Mouse (Mus musculus) neural tube, embryonic 10.5 days (tissue): Measurements from ENCODE around the gene BC004004.
"Not testable (repeated sequence)": the region's sequence is repeated elsewhere in the genome, so short reads cannot be mapped to it uniquely, and the experiment has no call there.

Experiments used
- DNase-seq: peaks from one replicate; pipeline ENCODE4 v3.0.0-alpha.2; 2017; ENCODE audit warnings: low spot score; ENCODE audit errors: extremely low spot score

The BC004004 gene

DNA sequence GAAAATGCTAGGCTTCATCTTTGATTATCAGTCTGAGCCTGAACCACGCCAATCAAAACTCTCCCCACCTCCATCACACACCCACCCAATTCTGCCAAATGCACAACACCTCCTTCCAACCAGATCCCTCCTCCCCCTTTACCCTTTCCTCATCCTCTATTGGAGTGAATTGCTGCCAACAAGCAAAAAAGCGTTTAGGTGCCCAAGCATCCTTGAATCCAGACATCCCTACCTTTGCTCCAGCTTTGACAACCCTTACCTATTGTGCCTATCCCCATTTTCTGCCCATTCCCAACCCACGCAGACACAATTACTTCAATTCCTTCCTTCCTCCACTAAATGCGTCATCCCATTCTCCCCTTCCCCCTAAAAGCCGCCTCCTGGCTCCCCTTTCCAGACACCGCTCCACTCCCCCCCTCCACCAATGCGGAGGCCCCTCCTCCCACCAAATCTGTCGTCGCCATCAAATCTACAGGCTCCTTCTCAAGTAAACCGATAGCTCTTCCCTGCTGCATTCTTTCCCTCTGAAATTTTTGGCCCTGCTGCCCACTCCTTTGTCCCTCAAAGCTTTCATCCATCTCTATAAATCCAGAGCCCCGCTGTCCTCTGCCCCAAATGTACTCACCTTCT, 78.0 kb downstream of the BC004004 start:
- peak; percentile 42 for DNase-seq

DNA sequence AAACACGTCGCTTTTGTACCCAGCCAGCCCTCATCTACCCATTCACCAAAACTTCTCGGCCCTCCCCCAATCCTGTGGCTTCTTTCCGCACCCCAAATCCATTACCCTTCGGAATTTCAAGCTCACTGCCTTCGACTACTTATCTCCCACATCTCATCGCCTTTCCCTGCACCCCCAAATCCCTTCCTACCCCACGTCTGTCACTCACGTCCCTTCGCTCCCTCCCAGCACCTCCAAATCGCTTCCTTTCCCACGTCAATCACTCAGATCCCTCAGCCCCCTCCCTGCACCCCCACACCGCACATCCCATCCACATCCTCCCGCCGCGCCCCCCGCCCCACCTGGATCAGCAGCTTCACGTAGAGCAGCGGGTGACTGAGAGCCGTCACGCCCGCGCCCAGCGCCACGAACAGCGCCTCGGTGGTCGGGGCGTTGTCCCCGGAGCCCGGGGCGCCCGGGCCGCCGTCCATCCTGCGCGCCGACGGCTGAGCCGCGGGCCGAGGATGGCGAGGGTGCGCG, 78.6 kb downstream of the BC004004 start:
- no peak for DNase-seq

DNA sequence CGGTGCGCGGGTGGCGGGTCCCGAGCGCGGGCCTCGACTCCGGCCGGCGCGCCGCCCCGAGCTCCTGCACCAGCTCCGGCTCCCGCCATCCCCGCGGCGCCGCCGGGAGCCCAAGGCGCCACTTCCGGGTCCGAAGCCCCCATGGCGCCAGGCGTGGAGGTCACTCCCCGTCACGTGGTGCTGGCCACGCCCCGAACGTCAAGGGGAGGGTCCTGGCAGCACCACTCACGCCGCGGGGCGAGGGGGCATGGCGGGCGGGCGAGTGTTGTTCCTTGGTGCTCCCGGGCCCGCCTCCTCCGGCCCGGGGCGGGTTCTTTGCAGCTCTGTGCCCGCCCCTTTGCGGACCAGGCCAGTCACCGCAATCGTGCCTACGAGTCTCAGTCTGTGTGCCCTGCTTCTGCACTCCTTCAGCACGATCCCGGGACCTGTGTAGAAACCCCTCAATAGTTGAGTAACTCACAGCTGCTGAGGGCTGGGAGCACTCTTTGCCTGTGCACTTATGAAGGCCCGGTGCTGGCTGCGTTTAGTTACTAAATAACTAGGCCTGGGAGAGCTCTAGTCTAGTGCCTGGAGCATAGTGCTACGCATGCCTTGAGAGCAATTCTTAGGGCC, 79.2 kb downstream of the BC004004 start, which contains the start of gene Mtch1:
Gene Mtch1, minus strand, starts transcription at position 290 of the 612 bp plus-strand sequence.
- peak; percentile 100 for DNase-seq

DNA sequence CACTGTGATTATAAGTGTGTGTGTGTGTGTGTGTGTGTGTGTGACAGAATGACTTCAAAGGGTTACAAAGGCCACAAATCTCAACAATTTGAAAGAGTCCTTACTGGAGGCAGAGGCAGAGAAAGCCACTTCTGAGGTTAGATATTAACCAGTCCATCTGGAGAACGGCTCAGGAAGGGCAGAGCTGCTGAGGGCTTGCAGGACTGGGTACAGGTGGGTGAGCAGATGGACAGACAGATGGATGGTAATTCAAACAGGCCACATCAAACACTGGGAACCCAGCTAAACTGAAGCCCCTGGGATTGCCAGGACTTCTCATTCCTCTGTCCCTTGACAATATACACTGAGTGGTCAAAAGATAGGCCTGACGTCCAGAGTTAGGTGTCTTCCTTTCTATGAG, 80.4 kb downstream of the BC004004 start:
- DNase-seq: no peak

DNA sequence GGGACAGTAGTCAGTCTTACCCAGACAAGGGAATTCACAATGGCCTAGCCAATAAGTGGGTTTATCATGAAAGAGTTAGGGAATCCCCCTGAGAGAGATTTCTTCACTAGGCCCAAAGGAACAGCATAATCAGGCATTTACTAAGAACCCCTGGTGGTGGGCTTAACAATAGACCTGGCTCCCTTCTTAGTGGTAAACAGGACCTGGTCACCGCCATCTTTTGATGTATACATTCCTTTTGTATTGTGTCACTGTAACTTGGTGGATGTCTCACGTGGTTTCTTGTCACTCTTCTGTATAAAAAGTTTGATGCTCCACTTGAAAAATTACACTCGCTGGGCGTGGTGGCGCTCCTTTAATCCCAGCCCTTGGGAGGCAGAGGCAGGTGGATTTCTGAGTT, 82.5 kb downstream of the BC004004 start:
- DNase-seq: not testable (repeated sequence)

DNA sequence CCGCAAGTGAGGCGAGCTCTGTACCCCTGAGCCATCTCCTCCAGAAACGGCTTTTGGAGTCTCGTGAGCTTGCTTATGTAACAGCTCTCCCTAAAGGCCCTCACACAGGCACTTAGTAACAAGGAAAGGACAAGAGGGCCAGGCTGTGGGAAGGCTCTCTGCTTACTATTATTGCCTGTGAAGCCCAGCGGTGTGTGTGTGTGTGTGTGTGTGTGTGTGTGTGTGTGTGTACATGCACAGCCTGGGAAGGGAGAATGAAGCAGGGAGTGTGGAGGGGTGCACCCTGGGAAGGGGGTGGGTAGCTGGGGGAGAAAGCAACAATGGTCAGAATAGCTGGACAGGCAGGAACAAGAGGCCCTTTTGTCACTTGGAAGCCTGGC, 86.9 kb downstream of the BC004004 start:
- no peak for DNase-seq

DNA sequence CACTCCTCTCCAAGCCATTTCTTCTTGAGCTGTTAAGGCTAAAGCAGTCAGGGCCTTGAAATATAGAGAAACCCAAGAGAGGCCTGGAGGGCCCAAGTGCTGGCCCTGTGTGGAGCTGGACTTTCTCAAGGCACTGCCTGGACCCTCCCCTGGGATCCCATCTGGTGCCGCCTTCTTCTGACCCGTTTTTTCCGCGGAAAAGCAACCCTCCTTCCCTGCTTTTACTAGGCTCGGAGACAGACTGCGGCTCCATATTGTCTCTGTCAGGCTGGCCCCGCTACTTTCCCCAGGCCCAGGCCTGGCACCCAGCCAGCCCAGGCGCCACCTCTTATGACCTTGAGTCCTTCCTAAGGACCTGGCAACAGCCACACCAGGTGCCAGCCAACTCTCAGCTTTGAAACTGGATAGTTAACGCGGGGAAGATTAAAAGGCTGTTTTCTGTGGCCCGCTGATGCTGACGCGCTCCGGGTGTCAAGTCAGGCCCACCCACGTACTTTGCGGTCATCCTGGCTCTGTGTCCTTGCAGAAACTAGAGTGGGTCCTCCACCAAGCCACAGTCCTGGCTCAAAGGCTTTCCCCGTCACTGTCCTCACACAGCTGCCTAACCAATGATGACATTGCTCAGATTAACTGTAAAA, 87.4 kb downstream of the BC004004 start:
- DNase-seq: peak; percentile 62

DNA sequence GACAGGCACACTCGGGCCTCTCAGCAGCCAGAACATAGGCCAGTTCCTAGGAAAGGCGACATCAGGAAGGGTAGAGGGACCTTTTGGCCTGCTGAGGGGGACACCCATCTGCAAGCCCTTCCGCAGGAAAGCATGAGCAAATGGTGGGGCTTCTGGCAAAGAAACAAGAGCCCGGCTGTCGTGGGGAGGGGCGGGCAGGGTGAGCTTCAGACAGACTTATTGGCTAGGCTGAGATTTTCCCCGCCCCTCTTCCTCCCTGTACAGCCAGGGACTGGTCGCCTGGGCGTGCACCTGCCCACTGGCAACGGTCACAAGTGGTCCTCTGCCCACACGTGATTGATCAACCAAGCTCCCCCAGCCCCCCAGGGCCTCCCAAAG, 87.9 kb downstream of the BC004004 start:
- peak; percentile 79 for DNase-seq

DNA sequence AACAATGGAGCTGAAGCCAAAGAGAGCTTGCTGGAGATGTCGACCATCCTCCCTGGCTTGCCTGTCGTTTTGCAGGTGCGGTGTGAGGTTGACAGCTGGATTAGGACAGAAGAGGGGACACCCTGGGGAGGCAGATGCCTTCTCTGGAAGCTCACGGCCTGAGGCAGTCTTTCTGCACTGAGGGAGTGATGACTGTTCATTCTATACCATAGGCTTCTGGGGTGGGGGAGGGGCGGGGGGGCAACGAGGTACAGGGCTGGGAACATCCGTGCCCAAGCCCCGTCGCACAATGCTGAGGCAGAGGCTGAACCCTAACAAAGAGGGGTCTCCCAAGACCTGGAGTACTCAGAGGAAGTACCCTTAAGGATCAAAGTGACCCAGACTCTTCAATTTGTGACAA, 88.3 kb downstream of the BC004004 start:
- no peak for DNase-seq

DNA sequence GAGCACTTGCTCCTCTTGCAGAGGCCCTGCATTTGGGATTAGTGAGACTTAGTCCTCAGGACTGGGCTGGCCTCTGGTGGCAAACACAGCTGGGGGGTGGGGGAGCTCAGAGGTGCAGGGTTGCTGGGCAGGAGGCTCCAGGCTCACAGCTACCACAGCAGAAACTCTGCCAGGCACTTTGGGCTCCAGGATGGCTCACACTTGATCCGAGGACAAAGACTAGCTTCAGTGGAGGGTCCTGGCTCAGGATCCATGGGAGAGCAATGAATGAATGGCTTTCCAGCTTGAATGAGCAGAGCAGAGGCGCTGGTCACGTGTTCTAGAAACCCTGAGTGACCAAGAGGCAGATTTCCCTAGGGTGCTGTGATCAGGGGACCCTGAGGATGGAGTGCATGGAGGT, 90.3 kb downstream of the BC004004 start:
- no peak for DNase-seq

DNA sequence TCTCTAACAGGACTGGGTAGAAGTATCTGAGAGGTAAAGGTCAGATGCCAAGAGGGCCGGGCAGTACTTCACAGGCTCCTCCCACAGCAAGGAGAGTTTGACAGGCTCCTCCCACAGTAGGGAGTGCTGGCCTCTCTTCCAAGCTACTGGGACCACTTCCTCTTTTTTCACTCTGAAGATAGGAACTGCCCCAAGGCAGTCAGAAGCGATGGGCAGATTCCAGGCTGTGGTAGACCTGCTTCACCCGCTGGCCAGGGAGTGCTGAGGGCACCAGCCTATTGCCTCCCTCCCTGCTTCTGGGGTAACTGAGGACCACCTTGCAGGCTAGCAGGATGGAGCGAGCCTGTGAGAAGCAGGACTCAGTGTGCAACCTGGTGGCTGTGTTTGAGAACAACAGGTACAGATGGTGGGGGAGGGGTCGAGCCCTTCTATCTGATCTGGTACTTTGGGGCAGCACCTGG, 92.2 kb downstream of the BC004004 start, which contains the start of gene Fgd2:
Gene Fgd2, plus strand, starts transcription at position 154 of the 461 bp plus-strand sequence.
- DNase-seq: no peak

DNA sequence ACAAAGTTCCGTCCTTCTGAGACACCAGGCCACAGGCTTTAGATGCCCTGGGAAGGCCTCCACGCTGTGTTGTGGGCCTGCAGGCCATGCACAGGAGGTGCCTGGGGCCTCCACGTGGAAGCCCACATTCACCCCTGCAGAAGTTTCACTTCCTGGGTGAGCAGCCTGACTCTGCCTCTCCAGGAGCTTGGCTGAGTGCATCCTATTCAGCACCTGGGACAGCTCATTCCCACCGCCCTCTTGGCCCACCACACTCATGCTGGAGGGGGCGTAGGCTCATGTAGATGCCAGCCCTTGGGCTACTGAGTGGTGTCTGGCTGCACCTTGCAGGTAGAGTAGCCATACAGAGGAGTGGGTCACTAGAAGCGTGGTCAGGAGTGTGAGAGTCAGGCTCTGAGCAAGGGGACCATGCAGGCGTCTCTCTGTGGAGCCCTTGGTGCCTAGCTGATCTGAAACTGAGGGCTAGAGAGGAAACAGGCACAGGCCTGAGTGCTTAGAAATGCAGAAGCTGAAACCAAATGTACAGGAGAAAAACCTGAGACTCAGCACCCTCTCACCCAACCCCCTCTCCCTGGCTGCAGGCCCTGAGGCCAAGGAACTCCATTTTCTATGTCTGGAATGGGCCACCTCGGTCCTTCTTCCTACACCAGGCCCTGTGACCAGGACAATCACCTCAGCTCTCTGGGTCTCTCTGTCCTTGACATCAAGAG, 93.5 kb downstream of the BC004004 start:
- DNase-seq: peak; percentile 33

DNA sequence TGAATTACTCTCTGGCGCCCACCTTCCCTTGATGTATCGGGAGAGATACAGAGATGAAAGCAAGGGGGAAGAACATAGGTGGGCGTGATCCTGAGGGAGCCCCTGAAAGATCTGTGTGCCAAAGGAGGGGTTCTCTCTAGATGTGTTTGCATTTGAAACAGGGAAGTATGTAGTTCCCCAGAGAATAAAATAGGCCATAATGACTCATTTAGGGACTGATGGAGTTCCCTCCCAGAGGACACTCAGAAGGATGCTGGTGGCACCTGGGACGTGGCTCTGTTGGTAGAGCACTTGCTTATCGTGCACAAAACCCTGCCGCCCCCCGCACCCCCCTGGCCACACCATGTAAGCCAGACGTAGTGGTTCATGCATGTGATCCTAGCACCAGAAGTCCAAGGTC, 94.5 kb downstream of the BC004004 start:
- no peak for DNase-seq
